Mouse (Mus musculus): ENCODE results near the gene Wscd1. TPM values are rescaled to one million over a fixed set of nuclear protein-coding genes. Genes with fewer than 3 reads are reported as not detected.
"Not testable (repeated sequence)": the region's sequence is repeated elsewhere in the genome, so short reads cannot be mapped to it uniquely, and the experiment has no call there.

Gene Wscd1
- polyA plus RNA-seq, 1 experiment, result 106 TPM

- WGBS, result 41% methylated on average over 7 of the region's 7 CpGs
- peaks cover 6% of the 10 kb centered on the region for H3K4me1 ChIP-seq (ENCODE audit: control insufficient read depth, insufficient read depth, low read length)
- DNase-seq, result peak in 1 of 2 experiments; percentile 17
- TF ChIP-seq CTCF (IDR thresholded peaks at IDR 0.05; ENCODE audit: borderline replicate concordance, insufficient read depth, low read depth, low read length), result no peak
- no peak for TF ChIP-seq POLR2A (IDR thresholded peaks at IDR 0.05; ENCODE audit: borderline replicate concordance, insufficient read depth, low read length)
- H3K27me3 ChIP-seq (ENCODE audit: control insufficient read depth, insufficient read depth, low read length), result no peaks in the 10 kb centered on the region
- H3K4me3 ChIP-seq (replicated peaks; ENCODE audit: insufficient read depth, low read depth, low read length), result no peak overlapping the region
- H3K27ac ChIP-seq (ENCODE audit: insufficient read depth, low read length), result no peak overlapping the region
These were observed 64.8 kb downstream of the Wscd1 start for GRCm38 (mm10) chr11:71814511-71814910.

GRCm38 (mm10) chr11:71815326-71815725 lies 65.6 kb downstream of the Wscd1 start:
- no peak overlapping the region for H3K4me3 ChIP-seq (replicated peaks; ENCODE audit: insufficient read depth, low read depth, low read length)
- H3K4me1 ChIP-seq (ENCODE audit: control insufficient read depth, insufficient read depth, low read length), result peaks cover 6% of the 10 kb centered on the region
- DNase-seq, result no peak
- no peak overlapping the region for H3K27ac ChIP-seq (ENCODE audit: insufficient read depth, low read length)
- 94% methylated on average over 6 of the region's 6 CpGs for WGBS
- no peak for TF ChIP-seq POLR2A (IDR thresholded peaks at IDR 0.05; ENCODE audit: borderline replicate concordance, insufficient read depth, low read length)
- TF ChIP-seq CTCF (IDR thresholded peaks at IDR 0.05; ENCODE audit: borderline replicate concordance, insufficient read depth, low read depth, low read length), result no peak
- no peaks in the 10 kb centered on the region for H3K27me3 ChIP-seq (ENCODE audit: control insufficient read depth, insufficient read depth, low read length)

GRCm38 (mm10) chr11:71816918-71817317 lies 67.2 kb downstream of the Wscd1 start:
- 61% methylated on average over 3 of the region's 3 CpGs for WGBS

GRCm38 (mm10) chr11:71817341-71817740 lies 67.6 kb downstream of the Wscd1 start:
- Histone ChIP-seq H3K27ac (ENCODE audit: insufficient read depth, low read length) (no peak overlapping the region), H3K4me1 (ENCODE audit: control insufficient read depth, insufficient read depth, low read length) (0 out of 2 replicates have a peak, but pooled peaks cover 4% of the 10 kb centered on the region), H3K4me3 (replicated peaks; ENCODE audit: insufficient read depth, low read depth, low read length) (no peak overlapping the region), H3K27me3 (ENCODE audit: control insufficient read depth, insufficient read depth, low read length) (no peaks in the 10 kb centered on the region; the same call in 1 of the 2 replicates)
- TF ChIP-seq CTCF (IDR thresholded peaks at IDR 0.05; ENCODE audit: borderline replicate concordance, insufficient read depth, low read depth, low read length) (no peak), POLR2A (IDR thresholded peaks at IDR 0.05; ENCODE audit: borderline replicate concordance, insufficient read depth, low read length) (no peak)
- WGBS, result 83% methylated on average over 4 of the region's 4 CpGs
- no peak for DNase-seq

More at GRCm38 (mm10) chr11:71816918-71817317, 67.2 kb downstream of the Wscd1 start:
- no peak overlapping the region for H3K4me3 ChIP-seq (replicated peaks; ENCODE audit: insufficient read depth, low read depth, low read length)
- TF ChIP-seq CTCF (IDR thresholded peaks at IDR 0.05; ENCODE audit: borderline replicate concordance, insufficient read depth, low read depth, low read length) (no peak), POLR2A (IDR thresholded peaks at IDR 0.05; ENCODE audit: borderline replicate concordance, insufficient read depth, low read length) (no peak)
- H3K27ac ChIP-seq (ENCODE audit: insufficient read depth, low read length), result no peak overlapping the region
- 0 out of 2 replicates have a peak, but pooled peaks cover 4% of the 10 kb centered on the region for H3K4me1 ChIP-seq (ENCODE audit: control insufficient read depth, insufficient read depth, low read length)
- no peak for DNase-seq
- no peaks in the 10 kb centered on the region for H3K27me3 ChIP-seq (ENCODE audit: control insufficient read depth, insufficient read depth, low read length)

- no peak for DNase-seq
- no peak overlapping the region for H3K27ac ChIP-seq (ENCODE audit: insufficient read depth, low read length)
- TF ChIP-seq POLR2A (IDR thresholded peaks at IDR 0.05; ENCODE audit: borderline replicate concordance, insufficient read depth, low read length) (no peak), CTCF (IDR thresholded peaks at IDR 0.05; ENCODE audit: borderline replicate concordance, insufficient read depth, low read depth, low read length) (no peak)
- no peak overlapping the region for H3K4me3 ChIP-seq (replicated peaks; ENCODE audit: insufficient read depth, low read depth, low read length)
- 0 out of 2 replicates have a peak, but pooled peaks cover 4% of the 10 kb centered on the region for H3K4me1 ChIP-seq (ENCODE audit: control insufficient read depth, insufficient read depth, low read length)
- H3K27me3 ChIP-seq (ENCODE audit: control insufficient read depth, insufficient read depth, low read length), result no peaks in the 10 kb centered on the region; the same call in 1 of the 2 replicates
- WGBS, result 88% methylated on average over 5 of the region's 5 CpGs
These were observed 68.4 kb downstream of the Wscd1 start for GRCm38 (mm10) chr11:71818111-71818510.

- no peak for TF ChIP-seq POLR2A (IDR thresholded peaks at IDR 0.05; ENCODE audit: borderline replicate concordance, insufficient read depth, low read length)
- no peak for TF ChIP-seq CTCF (IDR thresholded peaks at IDR 0.05; ENCODE audit: borderline replicate concordance, insufficient read depth, low read depth, low read length)
- no peak for DNase-seq
- WGBS, result 55% methylated on average over 9 of the region's 9 CpGs
These were observed 70.2 kb downstream of the Wscd1 start for GRCm38 (mm10) chr11:71819901-71820300.

GRCm38 (mm10) chr11:71820847-71821246 lies 71.1 kb downstream of the Wscd1 start:
- Histone ChIP-seq H3K27me3 (ENCODE audit: control insufficient read depth, insufficient read depth, low read length) (no peaks in the 10 kb centered on the region; the same call in 1 of the 2 replicates), H3K4me3 (replicated peaks; ENCODE audit: insufficient read depth, low read depth, low read length) (no peak overlapping the region), H3K27ac (ENCODE audit: insufficient read depth, low read length) (no peak overlapping the region), H3K4me1 (ENCODE audit: control insufficient read depth, insufficient read depth, low read length) (no peaks in the 10 kb centered on the region)
- TF ChIP-seq CTCF (IDR thresholded peaks at IDR 0.05; ENCODE audit: borderline replicate concordance, insufficient read depth, low read depth, low read length) (no peak), POLR2A (IDR thresholded peaks at IDR 0.05; ENCODE audit: borderline replicate concordance, insufficient read depth, low read length) (no peak)
- 58% methylated on average over 10 of the region's 10 CpGs for WGBS
- DNase-seq, result no peak

More at GRCm38 (mm10) chr11:71819901-71820300, 70.2 kb downstream of the Wscd1 start:
- Histone ChIP-seq H3K4me3 (replicated peaks; ENCODE audit: insufficient read depth, low read depth, low read length) (no peak overlapping the region), H3K4me1 (ENCODE audit: control insufficient read depth, insufficient read depth, low read length) (no peaks in the 10 kb centered on the region), H3K27me3 (ENCODE audit: control insufficient read depth, insufficient read depth, low read length) (no peaks in the 10 kb centered on the region; the same call in 1 of the 2 replicates), H3K27ac (ENCODE audit: insufficient read depth, low read length) (no peak overlapping the region)

GRCm38 (mm10) chr11:71821526-71821925 lies 71.8 kb downstream of the Wscd1 start:
- 49% methylated on average over 6 of the region's 6 CpGs for WGBS
- H3K27me3 ChIP-seq (ENCODE audit: control insufficient read depth, insufficient read depth, low read length); H3K4me3 ChIP-seq (replicated peaks; ENCODE audit: insufficient read depth, low read depth, low read length); H3K4me1 ChIP-seq (ENCODE audit: control insufficient read depth, insufficient read depth, low read length); DNase-seq; H3K27ac ChIP-seq (ENCODE audit: insufficient read depth, low read length): not testable (repeated sequence)
